Mouse (Mus musculus) kidney, postnatal 10 days (tissue): ENCODE data around the gene Xpnpep3.
A peak's percentile ranks its signal among the peaks of the same experiment; 100 is the strongest.
"Not testable (repeated sequence)": the region's sequence is repeated elsewhere in the genome, so short reads cannot be mapped to it uniquely, and the experiment has no call there.

Experiments used
- DNase-seq: peaks from one replicate; pipeline ENCODE4 v3.0.0; 2021; ENCODE audit warnings: mixed read lengths

Gene Xpnpep3

DNA sequence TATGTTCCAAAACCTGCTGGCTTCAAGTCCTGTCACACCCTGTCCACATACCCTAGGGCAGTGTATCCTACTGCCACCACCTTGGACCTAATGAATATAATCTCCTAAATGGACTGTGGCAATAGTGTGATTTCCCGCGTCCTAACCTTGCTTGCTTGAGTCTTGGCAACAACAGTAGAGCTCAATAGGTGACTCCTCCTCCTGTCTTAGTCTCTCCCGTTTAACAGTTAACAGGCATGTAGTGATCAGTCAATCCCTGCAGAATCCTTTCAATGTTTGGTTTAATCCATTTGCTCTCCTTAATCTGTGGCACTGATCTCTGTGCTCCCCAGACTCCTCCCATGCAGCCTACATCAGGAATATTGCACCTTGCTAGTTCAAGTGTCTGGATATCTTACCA lies 5.1 kb downstream of the Xpnpep3 start:
- no peak for DNase-seq

DNA sequence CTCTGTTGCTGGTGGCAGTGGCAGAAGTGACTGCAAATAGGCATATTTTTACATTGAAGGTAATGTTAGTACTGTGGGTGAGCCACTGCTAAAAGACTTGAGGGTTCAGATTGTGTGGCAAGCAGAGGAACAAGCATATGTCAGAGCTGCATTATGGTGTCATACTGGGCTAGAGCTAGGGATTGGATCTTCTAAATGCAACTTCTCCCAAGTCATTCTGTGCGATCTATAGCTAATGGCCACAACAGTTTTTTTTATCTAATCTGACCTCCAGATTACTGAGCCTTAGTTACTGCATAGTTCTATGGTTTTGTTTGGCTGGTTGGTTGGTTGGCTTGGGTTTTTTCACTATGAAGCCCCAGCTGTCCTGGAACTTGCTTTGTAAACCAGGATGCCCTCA lies 8.3 kb downstream of the Xpnpep3 start, which contains the start of gene Dnajb7:
Dnajb7 (minus strand) TSS at position 101 of the 400 bp plus-strand sequence.
- DNase-seq, result no peak

GRCm38 (mm10) chr15:81416763-81417310 lies 16.9 kb downstream of the Xpnpep3 start:
- DNase-seq, result peak; percentile 84

GRCm38 (mm10) chr15:81418065-81418464 lies 18.1 kb downstream of the Xpnpep3 start:
- no peak for DNase-seq

- no peak for DNase-seq
These were observed 21.5 kb downstream of the Xpnpep3 start for GRCm38 (mm10) chr15:81421454-81421853.

DNA sequence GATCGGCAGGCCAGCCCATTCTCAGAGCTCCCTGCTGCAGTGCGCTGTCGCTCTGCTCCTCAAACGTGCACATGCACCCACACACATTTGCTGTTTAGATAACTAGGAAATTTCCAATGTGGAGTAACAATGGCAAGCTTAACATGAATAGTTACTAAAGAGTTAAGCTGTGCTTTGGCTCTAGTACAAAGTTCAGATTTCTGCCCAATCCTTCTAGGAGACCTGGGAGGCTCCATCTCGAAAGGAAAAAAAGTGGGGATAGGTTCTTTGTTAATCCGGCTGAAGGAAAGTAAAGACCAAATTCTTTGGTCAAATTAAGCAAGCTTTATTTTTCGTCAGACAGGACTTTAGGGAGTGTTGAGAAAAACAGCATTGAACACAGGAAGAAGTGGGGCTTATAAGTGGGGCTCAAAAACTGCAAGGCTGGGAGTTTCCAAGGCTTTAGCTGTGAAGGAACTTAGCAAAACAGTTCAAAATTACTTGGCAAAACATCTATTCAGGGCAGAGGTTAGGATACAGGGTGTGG lies 22.3 kb downstream of the Xpnpep3 start:
- DNase-seq, result peak; percentile 14

DNA sequence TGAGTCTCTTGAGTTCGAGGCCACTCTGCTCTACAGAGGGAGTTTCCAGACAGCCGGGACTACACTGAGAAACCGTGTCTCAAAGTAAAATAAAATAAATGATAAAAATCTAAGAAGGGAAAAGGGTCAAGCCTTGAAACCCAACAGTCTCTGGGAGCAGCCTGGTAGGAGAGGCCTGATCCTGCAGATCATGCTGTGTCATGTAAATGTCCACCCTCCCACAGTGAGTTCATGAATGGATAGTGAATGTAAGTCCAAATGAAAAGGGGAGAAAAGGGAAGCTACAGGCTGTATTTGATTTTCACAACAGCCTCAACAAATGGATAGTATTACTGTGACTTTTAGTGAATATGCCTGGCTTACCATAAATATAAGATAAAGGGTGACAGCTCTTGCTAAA lies 25.4 kb downstream of the Xpnpep3 start:
- DNase-seq, result no peak

- DNase-seq, result no peak
These were observed 28.0 kb downstream of the Xpnpep3 start for GRCm38 (mm10) chr15:81427947-81428346.

GRCm38 (mm10) chr15:81431195-81431594 lies 31.3 kb downstream of the Xpnpep3 start:
- DNase-seq, result no peak

GRCm38 (mm10) chr15:81438345-81438744 lies 38.4 kb downstream of the Xpnpep3 start:
- no peak for DNase-seq

- DNase-seq, result no peak
These were observed 39.3 kb downstream of the Xpnpep3 start for GRCm38 (mm10) chr15:81439236-81439635.

GRCm38 (mm10) chr15:81448463-81448862 lies 48.5 kb downstream of the Xpnpep3 start:
- peak; percentile 69 for DNase-seq

- no peak for DNase-seq
These were observed 61.6 kb downstream of the Xpnpep3 start for GRCm38 (mm10) chr15:81461523-81461922.

GRCm38 (mm10) chr15:81465016-81465660 lies 65.2 kb downstream of the Xpnpep3 start:
- DNase-seq, result no peak

GRCm38 (mm10) chr15:81465901-81466737 lies 66.2 kb downstream of the Xpnpep3 start, which contains the start of gene Rbx1:
Rbx1 (plus strand) TSS chr15:81466296.
- peak; percentile 99 for DNase-seq

- no peak for DNase-seq
These were observed 66.8 kb downstream of the Xpnpep3 start for GRCm38 (mm10) chr15:81466738-81467113.

- no peak for DNase-seq
These were observed 70.8 kb downstream of the Xpnpep3 start for GRCm38 (mm10) chr15:81470735-81471134.

GRCm38 (mm10) chr15:81472256-81472655 lies 72.3 kb downstream of the Xpnpep3 start:
- DNase-seq, result no peak

GRCm38 (mm10) chr15:81475654-81476053 lies 75.7 kb downstream of the Xpnpep3 start:
- peak; percentile 44 for DNase-seq

DNA sequence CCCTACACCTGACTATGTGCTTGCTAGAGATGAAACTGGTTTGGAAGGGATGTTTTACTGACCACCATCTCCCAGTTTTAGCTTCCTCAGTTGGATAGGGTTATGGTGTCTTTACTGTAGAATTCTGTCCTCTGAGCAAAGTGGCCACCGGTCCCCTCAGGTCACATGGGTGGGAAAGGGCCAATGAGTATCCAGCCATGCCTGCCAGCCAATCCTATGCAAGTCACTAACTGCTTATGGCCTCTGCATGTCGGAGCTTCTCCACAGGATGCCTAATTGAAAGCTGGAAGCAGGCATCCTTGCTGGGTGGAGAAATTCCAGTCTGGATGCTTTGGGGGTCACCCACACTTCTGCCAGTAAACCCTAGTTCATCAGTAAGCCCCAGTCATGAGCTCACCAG lies 76.7 kb downstream of the Xpnpep3 start:
- peak; percentile 22 for DNase-seq

GRCm38 (mm10) chr15:81479446-81480213 lies 79.7 kb downstream of the Xpnpep3 start:
- peak; percentile 68 for DNase-seq

GRCm38 (mm10) chr15:81480284-81480683 lies 80.3 kb downstream of the Xpnpep3 start:
- not testable (repeated sequence) for DNase-seq

DNA sequence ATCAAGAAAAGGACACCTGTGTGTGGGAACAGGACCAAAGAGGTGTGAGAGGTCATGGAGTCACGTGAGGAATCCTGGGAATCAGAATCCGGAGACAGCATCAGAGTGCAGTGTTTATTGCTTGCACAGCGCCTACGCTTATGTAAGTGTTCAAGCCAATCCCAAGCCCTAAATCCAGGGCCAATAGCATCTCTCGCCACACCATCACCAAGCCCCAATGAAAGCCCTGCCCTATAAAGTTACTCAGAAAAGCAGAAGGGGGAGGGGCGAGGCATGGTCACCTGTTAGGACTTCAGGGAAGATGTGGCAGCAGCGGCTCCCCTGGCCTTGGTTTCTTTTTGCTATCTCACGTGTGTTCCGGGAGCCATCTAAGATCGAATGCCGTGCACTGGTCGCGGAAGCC lies 81.0 kb downstream of the Xpnpep3 start:
- peak; percentile 50 for DNase-seq
